27 mouse cellular contexts compared by ENCODE assay signal in genomic region chr4:151226496-151226895, GRCm38 (mm10).
DNase-seq lines count a peak whose midpoint lies in the region; ATAC-seq and TF ChIP-seq lines count a peak whose summit lies in the region.
"Had no signal": no experiment of that assay in that cellular context is flagged by ENCODE, and none has a peak within 500 bp of the region (broad histone marks: within the 10 kb centered on the region; RNA-seq: fewer than 3 reads in every experiment).

No protein-coding gene starts in this region.

- no peaks in the 10 kb centered on the region for H3K36me3 ChIP-seq in hindbrain, postnatal 0 days (ENCODE audit: insufficient read depth, low read length)
- no peaks in the 10 kb centered on the region for H3K36me3 ChIP-seq in hindbrain, embryonic 16.5 days (ENCODE audit: control insufficient read depth, insufficient read depth, low read length)
- H3K36me3 ChIP-seq in E14TG2a.4 (ENCODE audit: insufficient read depth, low read length), result no peaks in the 10 kb centered on the region
- H3K36me3 ChIP-seq in neural tube, embryonic 11.5 days (ENCODE audit: control insufficient read depth, insufficient read depth, low read length), result no peaks in the 10 kb centered on the region
- H3K36me3 ChIP-seq: embryonic facial prominence, embryonic 12.5 days; G1E; heart, embryonic 15.5 days; kidney, embryonic 15.5 days; limb, embryonic 15.5 days; liver, embryonic 15.5 days had no signal

- peak; percentile 52 for DNase-seq in embryo, embryonic 10 days (ENCODE audit: low spot score)
- DNase-seq in embryo, embryonic 9.5 days (ENCODE audit: extremely low spot score), result no peak
- no peak for DNase-seq in hindbrain, postnatal 0 days (ENCODE audit: low spot score)
- DNase-seq in neural tube, embryonic 11.5 days (ENCODE audit: low spot score), result peak; percentile 43
- no peak for DNase-seq in urinary bladder, adult 2 months (ENCODE audit: low spot score)
- DNase-seq in left cerebral cortex, postnatal 14 days (ENCODE audit: low spot score in 2 of 2), result no peak
- DNase-seq: adrenal gland, postnatal 10 days; cerebellum, adult 11 months; cerebellum, postnatal 10 days; forebrain, postnatal 0 days; gastrocnemius, postnatal 36 days; heart, postnatal 4 days; kidney, postnatal 4 days; layer of hippocampus, adult 9-11 months; thymus, postnatal 25 days had no signal

- TF ChIP-seq CTCF in hindbrain, postnatal 0 days (IDR thresholded peaks at IDR 0.05; ENCODE audit: low read depth), result no peak
- TF ChIP-seq CTCF in E14TG2a.4 (conservative IDR thresholded peaks at IDR 0.05; ENCODE audit: low read length), result no peak

- no peak overlapping the region for H3K4me3 ChIP-seq in hindbrain, postnatal 0 days (ENCODE audit: low read length)
- no peak overlapping the region for H3K4me3 ChIP-seq in hindbrain, embryonic 16.5 days (ENCODE audit: low read length)
- H3K4me3 ChIP-seq in E14TG2a.4 (replicated peaks; ENCODE audit: low read length), result peak overlapping the region; percentile 17; the same call in 1 of the 2 replicates
- no peak overlapping the region for H3K4me3 ChIP-seq in neural tube, embryonic 11.5 days (ENCODE audit: low read depth, low read length)
- H3K4me3 ChIP-seq: embryonic facial prominence, embryonic 12.5 days; erythroblast, embryonic 14.5 days; heart, embryonic 15.5 days; kidney, embryonic 15.5 days; limb, embryonic 15.5 days; liver, embryonic 15.5 days had no signal

- H3K4me2 ChIP-seq in hindbrain, postnatal 0 days (ENCODE audit: low read depth, low read length), result no peak overlapping the region
- H3K4me2 ChIP-seq in hindbrain, embryonic 16.5 days (ENCODE audit: low read length), result no peak overlapping the region
- no peak overlapping the region for H3K4me2 ChIP-seq in neural tube, embryonic 11.5 days (ENCODE audit: low read depth)
- H3K4me2 ChIP-seq: embryonic facial prominence, embryonic 12.5 days; heart, embryonic 15.5 days; kidney, embryonic 15.5 days; limb, embryonic 15.5 days; liver, embryonic 15.5 days had no signal

- intact Hi-C loops in left cerebral cortex, postnatal 14 days (cut with DNase I), result no loop called here

- no peak overlapping the region for H3K9ac ChIP-seq in hindbrain, postnatal 0 days (replicated peaks; ENCODE audit: low read length)
- no peak overlapping the region for H3K9ac ChIP-seq in hindbrain, embryonic 16.5 days (ENCODE audit: low read depth, low read length)
- peak overlapping the region; percentile 14; the same call in 1 of the 2 replicates for H3K9ac ChIP-seq in neural tube, embryonic 11.5 days (ENCODE audit: low read length)
- H3K9ac ChIP-seq: embryonic facial prominence, embryonic 12.5 days; forebrain, postnatal 0 days; heart, embryonic 15.5 days; kidney, embryonic 15.5 days; limb, embryonic 15.5 days; liver, embryonic 15.5 days had no signal

- H3K4me1 ChIP-seq in hindbrain, postnatal 0 days (ENCODE audit: insufficient read depth, low read length), result peaks cover 6% of the 10 kb centered on the region; the same call in 1 of the 2 replicates
- H3K4me1 ChIP-seq in hindbrain, embryonic 16.5 days (ENCODE audit: control insufficient read depth, insufficient read depth, low read depth, low read length), result peaks cover 13% of the 10 kb centered on the region
- peaks cover 35% of the 10 kb centered on the region for H3K4me1 ChIP-seq in E14TG2a.4 (replicated peaks; ENCODE audit: low read depth, low read length)
- H3K4me1 ChIP-seq in neural tube, embryonic 11.5 days (ENCODE audit: control insufficient read depth, insufficient read depth, low read length), result peaks cover 7% of the 10 kb centered on the region
- H3K4me1 ChIP-seq: embryonic facial prominence, embryonic 12.5 days had no signal

- H3K27ac ChIP-seq in hindbrain, postnatal 0 days, result no peak overlapping the region
- H3K27ac ChIP-seq in hindbrain, embryonic 16.5 days (ENCODE audit: low read depth, low read length), result no peak overlapping the region
- H3K27ac ChIP-seq in neural tube, embryonic 11.5 days (ENCODE audit: low read depth, low read length), result no peak overlapping the region
- H3K27ac ChIP-seq: embryonic facial prominence, embryonic 12.5 days; heart, embryonic 15.5 days; kidney, embryonic 15.5 days; limb, embryonic 15.5 days; liver, embryonic 15.5 days had no signal

- ATAC-seq in hindbrain, postnatal 0 days, result 0 out of 2 replicates have a peak, but pooled peaks have one; percentile 28
- no peak for ATAC-seq in hindbrain, embryonic 16.5 days
- peak; percentile 53; the same call in 1 of the 2 replicates for ATAC-seq in neural tube, embryonic 11.5 days (ENCODE audit: insufficient read depth, low FRiP score, low TSS enrichment)
- ATAC-seq: activated CD4-positive, CD25-positive, alpha-beta regulatory T cell, adult 4 months; CD4-positive, CD25-positive, alpha-beta regulatory T cell, adult 4 months; forebrain, postnatal 0 days; intestine, postnatal 0 days had no signal

- H3K27me3 ChIP-seq in hindbrain, postnatal 0 days (ENCODE audit: insufficient read depth, low read length), result 0 out of 2 replicates have a peak, but pooled peaks cover 3% of the 10 kb centered on the region
- H3K27me3 ChIP-seq in hindbrain, embryonic 16.5 days (replicated peaks; ENCODE audit: control insufficient read depth, insufficient read depth, low read length), result no peaks in the 10 kb centered on the region
- H3K27me3 ChIP-seq in E14TG2a.4 (ENCODE audit: insufficient read depth, low read length), result no peaks in the 10 kb centered on the region
- H3K27me3 ChIP-seq in neural tube, embryonic 11.5 days (ENCODE audit: control insufficient read depth, insufficient read depth, low read length), result no peaks in the 10 kb centered on the region
- H3K27me3 ChIP-seq: embryonic facial prominence, embryonic 12.5 days; heart, embryonic 15.5 days; liver, embryonic 15.5 days had no signal

- no peaks in the 10 kb centered on the region for H3K9me3 ChIP-seq in hindbrain, postnatal 0 days (ENCODE audit: low read length)
- no peaks in the 10 kb centered on the region for H3K9me3 ChIP-seq in hindbrain, embryonic 16.5 days (ENCODE audit: control insufficient read depth, low read length)
- H3K9me3 ChIP-seq in E14TG2a.4 (ENCODE audit: low read length), result no peaks in the 10 kb centered on the region
- no peaks in the 10 kb centered on the region for H3K9me3 ChIP-seq in neural tube, embryonic 11.5 days (ENCODE audit: control insufficient read depth, low read length)
- H3K9me3 ChIP-seq: embryonic facial prominence, embryonic 12.5 days; heart, embryonic 15.5 days; kidney, embryonic 15.5 days; limb, embryonic 15.5 days; liver, embryonic 15.5 days had no signal

- WGBS in hindbrain, postnatal 0 days, result 19% methylated on average over 9 of the region's 9 CpGs
- 16% methylated on average over 9 of the region's 9 CpGs for WGBS in hindbrain, embryonic 16.5 days
- WGBS in neural tube, embryonic 11.5 days, result 9% methylated on average over 9 of the region's 9 CpGs

Comparison
In these comparisons a context has a peak if more than half of its experiments do, and no peak if none do; other contexts are left out.
1. DNase-seq: peak in embryo, embryonic 10 days (single experiment) and neural tube, embryonic 11.5 days (single experiment); none in embryo, embryonic 9.5 days (single experiment), hindbrain, postnatal 0 days (single experiment), urinary bladder, adult 2 months (single experiment) and left cerebral cortex, postnatal 14 days (0 of 2).